Mouse (Mus musculus) liver, adult 2 months (tissue): ENCODE results near the gene Trim29.

Experiments
- CTCF ChIP-seq: fragments of 200-500 bp; IDR thresholded peaks from 2 replicates; pipeline ENCODE4 v1.5.1; 2011; ENCODE audit warnings: low read depth, low read length, control low read depth
- POLR2A ChIP-seq: fragments of 200-500 bp; IDR thresholded peaks from 2 replicates; pipeline ENCODE4 v1.6.1; 2011; ENCODE audit warnings: low read length, control low read depth; ENCODE audit not compliant: insufficient read depth; ENCODE audit errors: extremely low read depth

- TF ChIP-seq POLR2A (no peak), CTCF (0 out of 2 replicates have a peak, but pooled peaks have one; percentile 6)
Measured at GRCm38 (mm10) chr9:43327182-43328129, 16.8 kb downstream of the Trim29 start.
